Comparison of ENCODE assay signal across 8 mouse cellular contexts in the genomic region with DNA sequence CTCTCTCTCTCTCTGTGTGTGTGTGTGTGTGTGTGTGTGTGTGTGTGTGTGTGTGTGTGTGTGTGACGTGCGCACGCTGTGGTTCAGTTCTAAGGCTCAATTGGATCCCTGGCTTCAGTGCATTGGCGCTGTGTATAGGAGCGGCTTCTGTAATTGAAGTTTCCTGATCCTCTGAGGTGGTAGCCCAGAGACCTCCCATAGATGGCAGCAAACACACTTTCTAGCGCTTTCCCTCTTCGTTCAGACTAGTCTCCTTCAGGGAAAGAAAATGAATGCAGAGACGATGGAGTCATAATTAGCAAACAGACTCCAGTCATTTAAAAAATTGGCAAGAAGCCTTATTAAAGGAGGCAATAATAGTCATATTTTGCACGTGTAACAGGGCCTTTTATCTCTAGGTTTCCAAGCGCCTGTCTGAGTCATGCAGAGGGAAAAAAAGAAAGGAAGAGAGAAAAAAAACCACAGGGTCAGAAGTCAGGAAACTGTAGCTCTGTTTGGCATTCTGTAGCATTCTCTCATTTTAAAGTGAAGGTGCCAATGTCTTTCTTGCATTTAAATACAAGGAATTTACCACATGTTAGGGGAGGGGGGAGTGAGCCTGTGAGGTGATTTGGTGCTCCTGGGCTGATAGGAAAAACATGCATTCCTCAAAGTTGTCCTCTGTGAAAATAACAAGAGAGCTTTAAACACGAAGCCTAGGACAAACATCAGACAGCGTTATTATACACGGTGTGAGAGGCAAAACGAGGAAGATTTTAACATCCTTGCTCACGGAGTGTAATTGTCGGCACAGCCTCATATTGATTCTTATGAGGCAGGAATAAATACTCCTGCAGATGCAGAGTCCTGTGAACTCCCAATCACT.
A peak's percentile ranks its signal among the peaks of the same experiment; 100 is the strongest.
DNase-seq lines count a peak whose midpoint lies in the region; ATAC-seq and TF ChIP-seq lines count a peak whose summit lies in the region.

No protein-coding gene starts in this region.

- no peaks in the 10 kb centered on the region for H3K9me3 ChIP-seq in midbrain, embryonic 10.5 days (replicated peaks)
- no peaks in the 10 kb centered on the region for H3K9me3 ChIP-seq in stomach, embryonic 14.5 days (ENCODE audit: control insufficient read depth, low read depth, low read length)

- peak; percentile 80; the same call in 1 of the 2 replicates for ATAC-seq in stomach, embryonic 14.5 days (ENCODE audit: insufficient number of reproducible peaks, insufficient read depth, low FRiP score, low read depth)

- peak overlapping the region; percentile 10; the same call in 1 of the 2 replicates for H3K4me2 ChIP-seq in stomach, embryonic 14.5 days (replicated peaks; ENCODE audit: low read depth, low read length)

- DNase-seq in heart, adult 11 months: peak; percentile 82
- no peak for DNase-seq in heart, postnatal 25 days (ENCODE audit: low spot score)
- peak; percentile 89 for DNase-seq in embryo, embryonic 10.5 days (ENCODE audit: low spot score)
- DNase-seq in heart, adult 2 months: peak; percentile 39 to 43
- DNase-seq in kidney, adult 11 months: peak; percentile 45
- peak; percentile 62 to 88 for DNase-seq in left cerebral cortex, postnatal 25 days (ENCODE audit: low spot score in 2 of 2)
- peak; percentile 54 for DNase-seq in midbrain, embryonic 10.5 days (ENCODE audit: low spot score)

- H3K27ac ChIP-seq in heart, adult 2 months: no peak overlapping the region
- H3K27ac ChIP-seq in midbrain, embryonic 10.5 days (replicated peaks): no peak overlapping the region
- no peak overlapping the region for H3K27ac ChIP-seq in stomach, embryonic 14.5 days (ENCODE audit: low read length)

- no peaks in the 10 kb centered on the region for H3K79me2 ChIP-seq in heart, adult 2 months (replicated peaks; ENCODE audit: control insufficient read depth, insufficient read depth, low read length)

- TF ChIP-seq EP300 in heart, adult 2 months (IDR thresholded peaks at IDR 0.05; ENCODE audit: insufficient read depth, low read depth, low read length): no peak

- TF ChIP-seq POLR2A in heart, adult 2 months (IDR thresholded peaks at IDR 0.05; ENCODE audit: insufficient read depth, low read depth, low read length): no peak

- H3K9ac ChIP-seq in heart, adult 2 months (ENCODE audit: low read depth, low read length): no peak overlapping the region
- H3K9ac ChIP-seq in stomach, embryonic 14.5 days (replicated peaks; ENCODE audit: low read depth, low read length): no peak overlapping the region

- no peaks in the 10 kb centered on the region for H3K36me3 ChIP-seq in heart, adult 2 months (ENCODE audit: control insufficient read depth, insufficient read depth, low read length)
- no peaks in the 10 kb centered on the region for H3K36me3 ChIP-seq in midbrain, embryonic 10.5 days
- H3K36me3 ChIP-seq in stomach, embryonic 14.5 days (ENCODE audit: control insufficient read depth, insufficient read depth, low read length): no peaks in the 10 kb centered on the region

- H3K4me1 ChIP-seq in heart, adult 2 months (ENCODE audit: control insufficient read depth, insufficient read depth, low read length): no peaks in the 10 kb centered on the region
- peaks cover 8% of the 10 kb centered on the region for H3K4me1 ChIP-seq in midbrain, embryonic 10.5 days
- H3K4me1 ChIP-seq in stomach, embryonic 14.5 days (ENCODE audit: control insufficient read depth, insufficient read depth, low read length): no peaks in the 10 kb centered on the region

- H3K27me3 ChIP-seq in heart, adult 2 months (ENCODE audit: control insufficient read depth, insufficient read depth, low read length): no peaks in the 10 kb centered on the region
- no peaks in the 10 kb centered on the region; the same call in 1 of the 2 replicates for H3K27me3 ChIP-seq in midbrain, embryonic 10.5 days (ENCODE audit: low read depth, poor library complexity, severe bottlenecking)
- no peaks in the 10 kb centered on the region for H3K27me3 ChIP-seq in stomach, embryonic 14.5 days (ENCODE audit: control insufficient read depth, insufficient read depth, low read length)

- WGBS in heart, adult 2 months: 11% methylated on average over 16 of the region's 16 CpGs
- 26% methylated on average over 16 of the region's 16 CpGs for WGBS in midbrain, embryonic 10.5 days
- WGBS in stomach, embryonic 14.5 days: 15% methylated on average over 16 of the region's 16 CpGs

- intact Hi-C loops in heart, postnatal 25 days (cut with DNase I): loop anchor here (1.0 to 10.0 kb wide), 2 partner anchors 424 to 581 kb away; no protein-coding TSS in a partner anchor
- intact Hi-C loops in heart, adult 2 months (cut with DNase I): loop anchor here (1.0 to 10.0 kb wide), 4 partner anchors 146 to 692 kb away; a partner anchor contains a TSS
- intact Hi-C loops in left cerebral cortex, postnatal 25 days (cut with DNase I): loop anchor here (5.0 kb wide), 3 partner anchors 426 to 691 kb away; a partner anchor contains a TSS

- H3K4me3 ChIP-seq in heart, adult 2 months: no peak overlapping the region
- H3K4me3 ChIP-seq in midbrain, embryonic 10.5 days: no peak overlapping the region
- no peak overlapping the region for H3K4me3 ChIP-seq in stomach, embryonic 14.5 days (ENCODE audit: low read depth, low read length)

- peak; percentile 77 for TF ChIP-seq CTCF in heart, adult 2 months (IDR thresholded peaks at IDR 0.05)
